Mouse (Mus musculus): ENCODE measurements around the gene Ifna11. TPM values are rescaled to one million over a fixed set of nuclear protein-coding genes. Genes with fewer than 3 reads are reported as not detected.
"Not testable (repeated sequence)": the region's sequence is repeated elsewhere in the genome, so short reads cannot be mapped to it uniquely, and the experiment has no call there.

Gene Ifna11
- polyA plus RNA-seq (2012): not detected in 2 replicates

GRCm38 (mm10) chr4:88819659-88820058, at the start of gene Ifna11:
TSS of gene Ifna11 (plus strand) at chr4:88819959.
- no peak for TF ChIP-seq GATA1 (IDR thresholded peaks at IDR 0.05; ENCODE audit: low read length)

DNA sequence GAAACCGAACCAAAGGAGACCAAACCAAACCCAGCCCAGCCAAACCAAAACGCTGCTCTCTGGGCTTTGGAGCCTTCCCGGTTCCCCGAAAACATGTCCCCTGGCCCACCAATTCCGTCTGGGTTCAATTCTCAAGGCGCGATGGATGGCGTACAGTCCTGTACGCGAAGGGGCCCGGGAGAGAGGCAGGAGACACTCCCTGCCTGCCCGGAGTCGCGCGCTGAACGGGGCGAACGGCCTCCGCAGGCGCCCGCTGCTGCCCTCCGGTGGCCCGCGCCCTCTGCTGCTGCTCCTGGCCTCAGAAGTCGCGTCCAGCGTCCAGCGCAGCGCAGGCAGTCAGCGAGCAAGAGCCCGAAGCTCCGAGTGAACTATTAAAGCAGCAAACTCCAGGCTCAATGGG, 46.2 kb upstream of the Ifna11 start, which contains the start of gene Gm13290:
Gene Gm13290, plus strand, starts transcription at position 301 of the 400 bp plus-strand sequence.
- not testable (repeated sequence) for TF ChIP-seq GATA1 (IDR thresholded peaks at IDR 0.05; ENCODE audit: low read length)

GRCm38 (mm10) chr4:88776622-88777021, 43.1 kb upstream of the Ifna11 start, which contains the start of gene Gm13289:
TSS of gene Gm13289 (plus strand) at chr4:88776922.
- not testable (repeated sequence) for TF ChIP-seq GATA1 (IDR thresholded peaks at IDR 0.05; ENCODE audit: low read length)

- not testable (repeated sequence) for TF ChIP-seq GATA1 (IDR thresholded peaks at IDR 0.05; ENCODE audit: low read length)
These were observed 40.2 kb upstream of the Ifna11 start, which contains the start of gene Gm13272 for GRCm38 (mm10) chr4:88779550-88779949. TSS of gene Gm13272 (plus strand) at chr4:88779850.

GRCm38 (mm10) chr4:88781831-88782230, 37.9 kb upstream of the Ifna11 start, which contains the start of gene Ifnz:
TSS of gene Ifnz (plus strand) at chr4:88782131.
- not testable (repeated sequence) for TF ChIP-seq GATA1 (IDR thresholded peaks at IDR 0.05; ENCODE audit: low read length)

DNA sequence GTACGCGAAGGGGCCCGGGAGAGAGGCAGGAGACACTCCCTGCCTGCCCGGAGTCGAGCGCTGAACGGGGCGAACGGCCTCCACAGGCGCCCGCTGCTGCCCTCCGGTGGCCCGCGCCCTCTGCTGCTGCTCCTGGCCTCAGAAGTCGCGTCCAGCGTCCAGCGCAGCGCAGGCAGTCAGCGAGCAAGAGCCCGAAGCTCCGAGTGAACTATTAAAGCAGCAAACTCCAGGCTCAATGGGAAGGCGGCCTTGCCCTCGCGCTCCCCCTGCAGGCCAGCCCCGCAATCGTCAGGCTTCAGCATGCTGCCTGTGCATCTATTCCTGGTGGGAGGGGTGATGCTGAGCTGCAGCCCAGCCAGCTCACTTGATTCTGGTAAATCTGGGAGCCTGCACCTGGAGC, 34.4 kb upstream of the Ifna11 start, which contains the start of gene Gm13276:
Gene Gm13276, plus strand, starts transcription at position 301 of the 400 bp plus-strand sequence.
- TF ChIP-seq GATA1 (IDR thresholded peaks at IDR 0.05; ENCODE audit: low read length): not testable (repeated sequence)

DNA sequence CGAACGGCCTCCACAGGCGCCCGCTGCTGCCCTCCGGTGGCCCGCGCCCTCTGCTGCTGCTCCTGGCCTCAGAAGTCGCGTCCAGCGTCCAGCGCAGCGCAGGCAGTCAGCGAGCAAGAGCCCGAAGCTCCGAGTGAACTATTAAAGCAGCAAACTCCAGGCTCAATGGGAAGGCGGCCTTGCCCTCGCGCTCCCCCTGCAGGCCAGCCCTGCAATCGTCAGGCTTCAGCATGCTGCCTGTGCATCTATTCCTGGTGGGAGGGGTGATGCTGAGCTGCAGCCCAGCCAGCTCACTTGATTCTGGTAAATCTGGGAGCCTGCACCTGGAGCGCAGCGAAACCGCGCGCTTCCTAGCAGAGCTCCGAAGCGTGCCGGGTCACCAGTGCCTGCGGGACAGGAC, 31.4 kb upstream of the Ifna11 start, which contains the start of gene Gm13277:
Gene Gm13277, plus strand, starts transcription at position 231 of the 400 bp plus-strand sequence.
- not testable (repeated sequence) for TF ChIP-seq GATA1 (IDR thresholded peaks at IDR 0.05; ENCODE audit: low read length)

GRCm38 (mm10) chr4:88791250-88791649, 28.5 kb upstream of the Ifna11 start, which contains the start of gene Gm13278:
TSS of gene Gm13278 (plus strand) at chr4:88791550.
- TF ChIP-seq GATA1 (IDR thresholded peaks at IDR 0.05; ENCODE audit: low read length): not testable (repeated sequence)

GRCm38 (mm10) chr4:88793936-88794675, 25.7 kb upstream of the Ifna11 start, which contains the start of gene Gm13275:
TSS of gene Gm13275 (plus strand) at chr4:88794487.
- not testable (repeated sequence) for TF ChIP-seq GATA1 (IDR thresholded peaks at IDR 0.05; ENCODE audit: low read length)

GRCm38 (mm10) chr4:88797097-88797496, 22.7 kb upstream of the Ifna11 start, which contains the start of gene Gm13279:
TSS of gene Gm13279 (plus strand) at chr4:88797397.
- not testable (repeated sequence) for TF ChIP-seq GATA1 (IDR thresholded peaks at IDR 0.05; ENCODE audit: low read length)

- TF ChIP-seq GATA1 (IDR thresholded peaks at IDR 0.05; ENCODE audit: low read length): not testable (repeated sequence)
These were observed 20.4 kb upstream of the Ifna11 start, which contains the start of gene Gm13285 for GRCm38 (mm10) chr4:88799365-88799764. TSS of gene Gm13285 (plus strand) at chr4:88799665.

DNA sequence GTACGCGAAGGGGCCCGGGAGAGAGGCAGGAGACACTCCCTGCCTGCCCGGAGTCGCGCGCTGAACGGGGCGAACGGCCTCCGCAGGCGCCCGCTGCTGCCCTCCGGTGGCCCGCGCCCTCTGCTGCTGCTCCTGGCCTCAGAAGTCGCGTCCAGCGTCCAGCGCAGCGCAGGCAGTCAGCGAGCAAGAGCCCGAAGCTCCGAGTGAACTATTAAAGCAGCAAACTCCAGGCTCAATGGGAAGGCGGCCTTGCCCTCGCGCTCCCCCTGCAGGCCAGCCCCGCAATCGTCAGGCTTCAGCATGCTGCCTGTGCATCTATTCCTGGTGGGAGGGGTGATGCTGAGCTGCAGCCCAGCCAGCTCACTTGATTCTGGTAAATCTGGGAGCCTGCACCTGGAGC, 16.8 kb upstream of the Ifna11 start, which contains the start of gene Gm13287:
Gene Gm13287, plus strand, starts transcription at position 301 of the 400 bp plus-strand sequence.
- not testable (repeated sequence) for TF ChIP-seq GATA1 (IDR thresholded peaks at IDR 0.05; ENCODE audit: low read length)

DNA sequence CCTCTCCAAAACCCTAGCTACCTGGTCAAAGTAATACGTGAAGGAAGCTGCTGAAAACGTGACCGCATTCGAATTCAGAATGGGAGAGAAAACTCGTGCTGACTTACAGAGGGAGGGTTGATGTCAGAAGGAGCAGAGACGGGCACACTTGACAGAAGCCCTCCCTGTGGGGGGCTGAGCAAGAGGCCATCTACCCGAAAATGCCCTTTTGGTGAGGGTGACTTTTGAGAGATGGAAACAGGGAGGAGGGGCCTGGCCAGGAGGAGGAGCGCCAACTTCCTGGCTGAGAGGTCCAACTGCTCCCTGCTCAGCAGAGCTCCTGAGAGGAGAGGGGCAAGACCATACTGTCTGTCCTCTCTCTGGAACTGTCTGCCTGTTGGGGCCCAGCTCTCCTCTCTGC, 14.5 kb upstream of the Ifna11 start, which contains the start of gene Gm13288:
Gene Gm13288, plus strand, starts transcription at position 301 of the 400 bp plus-strand sequence.
- TF ChIP-seq GATA1 (IDR thresholded peaks at IDR 0.05; ENCODE audit: low read length): not testable (repeated sequence)

GRCm38 (mm10) chr4:88815928-88816327, 3.8 kb upstream of the Ifna11 start, which contains the start of gene Ifna7:
TSS of gene Ifna7 (plus strand) at chr4:88816228.
- TF ChIP-seq GATA1 (IDR thresholded peaks at IDR 0.05; ENCODE audit: low read length): no peak

GRCm38 (mm10) chr4:88822995-88823394, 3.2 kb downstream of the Ifna11 start:
- no peak for TF ChIP-seq GATA1 (IDR thresholded peaks at IDR 0.05; ENCODE audit: low read length)

GRCm38 (mm10) chr4:88827116-88827515, 7.4 kb downstream of the Ifna11 start, which contains the start of gene Ifna6:
TSS of gene Ifna6 (plus strand) at chr4:88827416.
- TF ChIP-seq GATA1 (IDR thresholded peaks at IDR 0.05; ENCODE audit: low read length): not testable (repeated sequence)
